Mouse (Mus musculus) heart, postnatal 25 days (tissue): Measurements from ENCODE around the gene Tekt2. TPM values are rescaled to one million over a fixed set of nuclear protein-coding genes. Genes with fewer than 3 reads are reported as not detected.
A peak's percentile ranks its signal among the peaks of the same experiment; 100 is the strongest.

Experiments used
- DNase-seq: peaks from one replicate; pipeline ENCODE4 v3.0.0; 2022; ENCODE audit warnings: low spot score
- intact Hi-C: fragments of 180-260 bp; cut with DNase I; formaldehyde crosslinking; loops from one replicate; pipeline ENCODE4 v1.15.1; 2025
- total RNA-seq, 2 experiments: library from RNA; stranded (reverse); gene quantifications; 2 replicates each; pipeline ENCODE4 v1.2.3; 2021

Tekt2 gene
- total RNA-seq, 2 experiments from 2014 or later, result 0.28 to 0.44 TPM

- no peak for DNase-seq
- intact Hi-C loops, result loop anchor here (1.0 kb wide), 1 partner anchor 31 kb away; no protein-coding TSS in a partner anchor
Observed at GRCm38 (mm10) chr4:126277906-126278564, 47.5 kb downstream of the Tekt2 start.

DNA sequence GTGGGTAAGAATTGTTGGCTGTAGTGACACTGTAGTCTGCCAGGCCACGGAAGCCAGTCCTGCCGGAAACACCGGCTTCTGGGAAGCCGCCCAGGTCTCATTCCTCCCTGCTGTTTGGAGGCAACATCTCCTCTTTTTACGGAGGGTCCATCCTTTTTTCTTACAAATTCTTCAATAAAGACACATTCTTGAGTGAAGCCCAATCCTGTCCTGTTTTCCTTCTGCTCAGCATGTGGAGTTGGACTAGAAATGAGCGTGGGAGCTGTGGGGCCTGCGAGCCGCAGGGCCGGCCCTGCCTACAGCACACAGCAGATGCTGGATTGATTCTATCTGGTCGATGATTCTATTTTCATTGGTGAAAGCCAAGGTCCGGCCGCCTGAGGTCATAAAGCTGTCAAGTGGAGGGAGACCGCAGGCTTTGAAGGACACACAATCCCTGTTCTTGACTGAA, 49.8 kb downstream of the Tekt2 start:
- peak; percentile 42 for DNase-seq
- intact Hi-C loops, result no loop called here

DNA sequence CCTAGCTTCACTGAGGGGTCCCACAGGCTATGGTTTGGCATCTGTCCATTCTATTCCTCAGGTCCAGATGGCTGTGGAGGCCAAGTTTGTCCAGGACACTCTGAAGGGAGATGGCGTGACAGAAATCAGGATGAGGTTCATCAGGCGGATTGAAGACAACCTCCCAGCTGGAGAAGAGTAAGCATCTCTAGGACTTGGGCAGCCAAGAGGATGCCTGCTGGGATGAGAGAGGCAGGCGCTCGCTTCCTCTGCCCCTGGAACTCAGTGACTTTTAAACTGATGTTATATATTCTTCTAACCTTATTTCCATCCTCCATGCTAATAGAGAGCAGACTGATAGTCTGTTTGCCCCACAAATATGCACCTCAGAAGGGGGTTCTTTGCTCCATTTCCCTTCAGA, 50.4 kb downstream of the Tekt2 start:
- DNase-seq, result no peak
- intact Hi-C loops, result no loop called here

GRCm38 (mm10) chr4:126273753-126274152, 51.7 kb downstream of the Tekt2 start:
- no peak for DNase-seq
- intact Hi-C loops, result no loop called here

Other genes starting within 250 kb of the Tekt2 start
- gene Lsm10, start 229.1 kb downstream of the Tekt2 start, total RNA-seq, result 10 to 100 TPM; 10.7 to 12.1 TPM
- gene Stk40, start 221.7 kb downstream of the Tekt2 start, total RNA-seq, result 10 to 100 TPM; 37.6 to 38.7 TPM
- 10 to 100 TPM; 15.2 to 17.6 TPM for gene Eva1b, start 177.9 kb downstream of the Tekt2 start, total RNA-seq
- 1 to 10 TPM; 1.9 to 3.1 TPM for gene Sh3d21, start 162.2 kb downstream of the Tekt2 start, total RNA-seq
- 100 to 1,000 TPM; 108 to 111 TPM for gene Thrap3, start 122.9 kb downstream of the Tekt2 start, total RNA-seq
- 100 to 1,000 TPM; 255 to 285 TPM for gene Map7d1, start 69.3 kb downstream of the Tekt2 start, total RNA-seq
- gene Trappc3, start 63.4 kb downstream of the Tekt2 start, total RNA-seq, result 10 to 100 TPM; 43.2 to 47.1 TPM
- under 1 TPM; 0.75 to 0.81 TPM for gene Col8a2, start 38.9 kb downstream of the Tekt2 start, total RNA-seq
- 10 to 100 TPM; 11.4 to 11.9 TPM for gene Adprhl2, start 4.0 kb downstream of the Tekt2 start, total RNA-seq
- 10 to 100 TPM; 13.4 to 14.0 TPM for gene Ago3, start 103.9 kb upstream of the Tekt2 start, total RNA-seq
- gene Ago1, start 142.9 kb upstream of the Tekt2 start, total RNA-seq, result 10 to 100 TPM; 10.7 to 12.3 TPM
- 1 to 10 TPM; 7.5 to 7.9 TPM for gene Ago4, start 207.8 kb upstream of the Tekt2 start, total RNA-seq
- gene Clspn, start 231.2 kb upstream of the Tekt2 start, total RNA-seq, result 1 to 10 TPM in 1 of 2 experiments, under 1 TPM in 1; 0.64 to 1.1 TPM